1 mouse cellular context compared by ENCODE assay signal in genomic region chr9:66599577-66599976, GRCm38 (mm10).
TF ChIP-seq lines count a peak whose summit lies in the region.

No protein-coding gene starts in this region.

TF ChIP-seq in MEL, 35 proteins besides CTCF, POLR2A, EP300 and RAD21 (continued from another document):
- TF ChIP-seq USF2 (IDR thresholded peaks at IDR 0.05; ENCODE audit: borderline replicate concordance in 1 of 2, insufficient read depth in 1 of 2, low read depth in 1 of 2, low read length in 2 of 2), result no peak
- TF ChIP-seq ETS1 (IDR thresholded peaks at IDR 0.05; ENCODE audit: low read depth, low read length), result no peak
- no peak for TF ChIP-seq MAFK (IDR thresholded peaks at IDR 0.05; ENCODE audit: borderline replicate concordance, low read depth, low read length)
- TF ChIP-seq POLR2AphosphoS2 (IDR thresholded peaks at IDR 0.05; ENCODE audit: low read length), result no peak
TF ChIP-seq in MEL: peak in this region for 5.
